Mouse (Mus musculus): ENCODE results near the gene Uchl3. TPM values are rescaled to one million over a fixed set of nuclear protein-coding genes. Genes with fewer than 3 reads are reported as not detected.
A peak's percentile ranks its signal among the peaks of the same experiment; 100 is the strongest.

The Uchl3 gene
- 53.0 TPM for polyA plus RNA-seq (2021)

GRCm38 (mm10) chr14:101653581-101654525, at the start of gene Uchl3:
Gene Uchl3, plus strand, starts transcription at chr14:101653967.
- peak; percentile 68 for DNase-seq (ENCODE audit: low read depth, low spot score)
- ChIA-PET CTCF (interaction anchor here (0.9 to 1.1 kb wide), 4 partner anchors 11 to 31 kb away, joined by 4 to 7 read pairs (median 6); no protein-coding TSS in a partner anchor), POLR2A (interaction anchor here (0.7 to 1.2 kb wide), 2 partner anchors 15 to 193 kb away, joined by 3 to 5 read pairs; no protein-coding TSS in a partner anchor)
- peaks cover 9% of the 10 kb centered on the region for H3K27me3 ChIP-seq
- ATAC-seq: peak; percentile 92
- in situ Hi-C loops (cut with MboI; ENCODE audit: low pct_unique_long_range_greater_than_20kb): no loop called here
- TF ChIP-seq CTCF (IDR thresholded peaks at IDR 0.05): peak; percentile 97

GRCm38 (mm10) chr14:101605843-101606242, 47.9 kb upstream of the Uchl3 start:
- no peak for DNase-seq (ENCODE audit: low read depth, low spot score)
- POLR2A ChIA-PET: no interaction called here

GRCm38 (mm10) chr14:101607631-101608518, 45.9 kb upstream of the Uchl3 start:
- no peak for TF ChIP-seq CTCF (IDR thresholded peaks at IDR 0.05)
- ChIA-PET CTCF (interaction anchor here (1.0 to 1.7 kb wide), 9 partner anchors 28 to 147 kb away, joined by 3 to 17 read pairs (median 5); no protein-coding TSS in a partner anchor), POLR2A (no interaction called here)
- H3K27me3 ChIP-seq: no peaks in the 10 kb centered on the region
- ATAC-seq: peak; percentile 17
- DNase-seq (ENCODE audit: low read depth, low spot score): no peak
- in situ Hi-C loops (cut with MboI; ENCODE audit: low pct_unique_long_range_greater_than_20kb): loop anchor here (5.0 kb wide), 1 partner anchor 91 kb away; no protein-coding TSS in a partner anchor

More at GRCm38 (mm10) chr14:101605843-101606242, 47.9 kb upstream of the Uchl3 start:
- H3K27me3 ChIP-seq: no peaks in the 10 kb centered on the region
- no peak for ATAC-seq
- no peak for TF ChIP-seq CTCF (IDR thresholded peaks at IDR 0.05)
- CTCF ChIA-PET: no interaction called here
- in situ Hi-C loops (cut with MboI; ENCODE audit: low pct_unique_long_range_greater_than_20kb): loop anchor here (5.0 kb wide), 1 partner anchor 89 kb away; no protein-coding TSS in a partner anchor

GRCm38 (mm10) chr14:101608519-101609368, 45.0 kb upstream of the Uchl3 start, which contains the start of gene Tbc1d4:
Gene Tbc1d4, minus strand, starts transcription at chr14:101609191.
- POLR2A ChIA-PET: interaction anchor here (0.8 to 1.2 kb wide), 3 partner anchors 33 to 94 kb away, joined by 3 to 4 read pairs (median 3); no protein-coding TSS in a partner anchor
- in situ Hi-C loops (cut with MboI; ENCODE audit: low pct_unique_long_range_greater_than_20kb): loop anchor here (5.0 kb wide), 1 partner anchor 91 kb away; no protein-coding TSS in a partner anchor
- ATAC-seq: peak; percentile 95
- no peaks in the 10 kb centered on the region for H3K27me3 ChIP-seq
- no peak for TF ChIP-seq CTCF (IDR thresholded peaks at IDR 0.05)
- peak; percentile 64 for DNase-seq (ENCODE audit: low read depth, low spot score)
- CTCF ChIA-PET: interaction anchor here (0.7 to 1.7 kb wide), 16 partner anchors 10 to 147 kb away, joined by 3 to 17 read pairs (median 4); no protein-coding TSS in a partner anchor

GRCm38 (mm10) chr14:101610701-101611100, 43.1 kb upstream of the Uchl3 start:
- no peak for DNase-seq (ENCODE audit: low read depth, low spot score)
- TF ChIP-seq CTCF (IDR thresholded peaks at IDR 0.05): no peak

DNA sequence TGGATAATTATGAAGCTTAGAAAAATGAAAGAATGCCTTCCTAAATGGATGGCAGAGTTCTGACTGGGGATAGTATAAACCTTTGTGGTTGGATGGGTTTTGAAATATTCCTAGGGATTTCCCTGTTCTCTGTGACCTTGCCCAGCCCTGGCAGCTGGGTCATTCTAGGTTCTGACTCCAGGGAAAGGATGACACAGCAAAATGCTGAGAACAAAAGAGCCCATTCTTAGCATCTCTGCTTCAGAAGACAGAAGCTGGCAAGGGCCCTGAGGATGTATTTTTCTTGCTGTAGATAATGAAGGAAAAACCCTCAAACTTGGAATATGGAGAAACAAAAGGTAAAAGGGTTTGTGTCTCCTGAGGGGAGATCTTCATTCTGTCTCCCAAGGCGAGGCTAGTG, 40.6 kb upstream of the Uchl3 start:
- CTCF ChIA-PET: interaction anchor here (0.9 to 1.5 kb wide), 3 partner anchors 10 to 92 kb away, joined by 3 to 4 read pairs (median 3); no protein-coding TSS in a partner anchor
- in situ Hi-C loops (cut with MboI; ENCODE audit: low pct_unique_long_range_greater_than_20kb): no loop called here
- POLR2A ChIA-PET: interaction anchor here (0.9 kb wide), 1 partner anchor 10 kb away, joined by 3 read pairs; no protein-coding TSS in a partner anchor

More at GRCm38 (mm10) chr14:101610701-101611100, 43.1 kb upstream of the Uchl3 start:
- no peak for ATAC-seq
- in situ Hi-C loops (cut with MboI; ENCODE audit: low pct_unique_long_range_greater_than_20kb): no loop called here
- no peaks in the 10 kb centered on the region for H3K27me3 ChIP-seq
- ChIA-PET POLR2A (no interaction called here), CTCF (no interaction called here)

GRCm38 (mm10) chr14:101616178-101616577, 37.6 kb upstream of the Uchl3 start:
- CTCF ChIA-PET: interaction anchor here (1.2 kb wide), 1 partner anchor 22 kb away, joined by 3 read pairs; no protein-coding TSS in a partner anchor
- no peak for TF ChIP-seq CTCF (IDR thresholded peaks at IDR 0.05)
- ATAC-seq: no peak
- H3K27me3 ChIP-seq: no peaks in the 10 kb centered on the region
- no peak for DNase-seq (ENCODE audit: low read depth, low spot score)
- in situ Hi-C loops (cut with MboI; ENCODE audit: low pct_unique_long_range_greater_than_20kb): no loop called here
- POLR2A ChIA-PET: interaction anchor here (0.6 kb wide), 1 partner anchor 12 kb away, joined by 4 read pairs; no protein-coding TSS in a partner anchor

More for the DNA sequence above, 40.6 kb upstream of the Uchl3 start:
- DNase-seq (ENCODE audit: low read depth, low spot score) (no peak), ATAC-seq (no peak)
- H3K27me3 ChIP-seq: no peaks in the 10 kb centered on the region
- no peak for TF ChIP-seq CTCF (IDR thresholded peaks at IDR 0.05)

- ChIA-PET POLR2A (no interaction called here), CTCF (interaction anchor here (1.4 kb wide), 1 partner anchor 8 kb away, joined by 4 read pairs; the partner anchor contains the start of gene Tbc1d4)
- no peak for ATAC-seq
- H3K27me3 ChIP-seq: no peaks in the 10 kb centered on the region
- in situ Hi-C loops (cut with MboI; ENCODE audit: low pct_unique_long_range_greater_than_20kb): no loop called here
- DNase-seq (ENCODE audit: low read depth, low spot score): no peak
- no peak for TF ChIP-seq CTCF (IDR thresholded peaks at IDR 0.05)
Observed at GRCm38 (mm10) chr14:101617680-101618079, 36.1 kb upstream of the Uchl3 start.

DNA sequence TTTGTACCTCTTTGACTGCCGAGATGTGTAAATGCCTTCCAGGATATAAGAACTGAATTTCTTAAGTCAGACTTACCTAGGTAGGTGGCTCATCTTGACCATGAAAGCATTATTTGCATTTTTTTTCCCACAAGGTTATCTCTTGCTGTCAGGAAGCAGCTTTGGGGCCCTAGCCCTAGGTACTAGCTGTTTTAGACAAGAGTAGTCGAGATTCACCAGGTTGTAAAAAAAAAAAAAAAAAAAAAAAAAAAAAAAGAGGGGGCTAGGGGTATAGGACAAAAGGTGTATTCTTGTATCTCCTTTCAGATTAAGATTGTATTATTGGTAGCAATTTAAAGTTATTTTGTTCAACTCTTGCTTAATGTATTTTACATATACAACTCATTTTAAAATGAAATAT, 23.2 kb upstream of the Uchl3 start:
- ATAC-seq (no peak), DNase-seq (ENCODE audit: low read depth, low spot score) (no peak)
- ChIA-PET POLR2A (interaction anchor here (0.7 kb wide), 1 partner anchor 40 kb away, joined by 3 read pairs; no protein-coding TSS in a partner anchor), CTCF (no interaction called here)
- TF ChIP-seq CTCF (IDR thresholded peaks at IDR 0.05): no peak
- H3K27me3 ChIP-seq: no peaks in the 10 kb centered on the region
- in situ Hi-C loops (cut with MboI; ENCODE audit: low pct_unique_long_range_greater_than_20kb): no loop called here
